Mouse (Mus musculus): ENCODE data around the gene Rp2.

Gene Rp2

GRCm38 (mm10) chrX:20425140-20425838, 61.0 kb downstream of the Rp2 start, which contains the start of gene Jade3:
Gene Jade3, plus strand, starts transcription at chrX:20425688.
- in situ Hi-C loops (cut with MboI, MseI): no loop called here

GRCm38 (mm10) chrX:20425839-20426449, 61.7 kb downstream of the Rp2 start:
- in situ Hi-C loops (cut with MboI, MseI): no loop called here
